ENCODE assay signal across 8 mouse cellular contexts in the genomic region with DNA sequence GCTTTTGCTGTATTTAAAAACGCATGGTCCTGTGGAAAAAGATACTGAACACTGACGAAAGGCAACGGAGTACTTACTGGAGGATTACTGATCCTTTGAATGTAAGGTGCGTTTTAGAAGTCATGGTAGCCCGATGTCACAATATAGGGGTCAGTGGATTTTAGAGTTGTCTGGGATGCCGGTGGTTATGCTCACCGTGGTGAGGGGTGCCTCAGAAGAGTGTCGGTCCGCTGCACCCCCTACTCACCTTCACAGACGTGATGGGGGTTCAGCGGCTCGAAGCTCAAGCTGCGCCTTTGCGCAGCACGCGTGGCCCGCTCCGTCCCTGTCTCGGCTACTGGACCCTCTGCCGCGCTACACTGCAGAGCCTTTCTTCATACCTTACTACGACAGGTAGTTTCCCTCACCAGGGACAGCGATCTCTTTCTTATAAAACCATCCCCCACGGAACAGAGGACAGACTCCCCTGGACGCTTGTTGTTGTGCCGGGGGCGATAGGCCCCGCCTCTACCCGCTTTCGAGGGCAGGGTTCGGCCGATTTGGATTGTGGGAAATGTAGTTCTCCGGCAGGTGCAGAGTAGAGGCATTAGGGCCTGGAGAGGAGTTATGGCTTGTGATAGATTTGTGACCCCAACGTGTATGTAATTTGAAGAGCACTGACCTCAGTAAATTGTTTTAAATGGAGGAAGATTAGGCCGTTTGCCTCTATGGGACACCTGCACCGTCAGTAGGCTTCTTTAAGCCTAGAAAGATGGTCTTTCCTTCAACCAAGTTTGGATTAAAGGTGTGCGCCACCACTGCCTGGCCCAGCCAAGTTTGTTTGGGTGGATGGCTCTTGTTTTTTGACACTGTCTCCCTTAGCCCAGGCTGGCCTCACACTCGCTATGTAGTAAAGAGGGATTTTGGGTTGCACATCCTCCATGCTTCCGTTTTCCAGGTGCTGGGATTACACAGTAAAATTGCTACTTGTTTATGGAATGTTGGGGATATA. TPM values are rescaled to one million over a fixed set of nuclear protein-coding genes. Genes with fewer than 3 reads are reported as not detected.
DNase-seq lines count a peak whose midpoint lies in the region; ATAC-seq and TF ChIP-seq lines count a peak whose summit lies in the region.

TSS of gene Dnajc28 (minus strand) at position 516 of the 991 bp plus-strand sequence.

- TF ChIP-seq CTCF in liver, embryonic 14.5 days (IDR thresholded peaks at IDR 0.05; ENCODE audit: low read depth), result no peak

- peak; percentile 66 to 75 for DNase-seq in CD8-positive naive resting alpha-beta T cell, adult 2 months (ENCODE audit: low read depth in 2 of 2, low spot score in 2 of 2)
- DNase-seq in c-Kit-positive CD71-negative TER-119-negative erythroid progenitor cells, embryonic 14.5 days (ENCODE audit: low read depth), result peak; percentile 64
- peak; percentile 75 for DNase-seq in forebrain, embryonic 10.5 days (ENCODE audit: extremely low spot score, low spot score)
- DNase-seq in kidney, postnatal 25 days, result peak; percentile 87 to 91
- peak; percentile 57 to 63 (median 57) for DNase-seq in liver, embryonic 14.5 days (ENCODE audit: low read depth in 3 of 3, low spot score in 3 of 3)
- peak; percentile 81 for DNase-seq in neural tube, embryonic 11.5 days (ENCODE audit: low spot score)

- peaks cover 42% of the 10 kb centered on the region for H3K36me3 ChIP-seq in forebrain, embryonic 10.5 days (replicated peaks)
- H3K36me3 ChIP-seq in heart, embryonic 15.5 days, result peaks cover 33% of the 10 kb centered on the region
- H3K36me3 ChIP-seq in liver, embryonic 14.5 days (replicated peaks; ENCODE audit: control insufficient read depth, insufficient read depth, low read depth), result peaks cover 35% of the 10 kb centered on the region
- H3K36me3 ChIP-seq in neural tube, embryonic 11.5 days (ENCODE audit: control insufficient read depth, insufficient read depth, low read length), result peaks cover 11% of the 10 kb centered on the region
- peaks cover 5% of the 10 kb centered on the region; the same call in 1 of the 2 replicates for H3K36me3 ChIP-seq in stomach, embryonic 16.5 days (ENCODE audit: control insufficient read depth, insufficient read depth, low read length)

- peaks cover 6% of the 10 kb centered on the region for H3K4me1 ChIP-seq in forebrain, embryonic 10.5 days
- peaks cover 4% of the 10 kb centered on the region; the same call in 1 of the 2 replicates for H3K4me1 ChIP-seq in heart, embryonic 15.5 days (replicated peaks)
- H3K4me1 ChIP-seq in liver, embryonic 14.5 days (replicated peaks; ENCODE audit: control insufficient read depth in 2 of 2, insufficient read depth in 2 of 2, low read length in 1 of 2), result peaks cover 0 to 5% of the 10 kb centered on the region in 2 experiments; a peak in 2 of 4 replicates
- no peaks in the 10 kb centered on the region for H3K4me1 ChIP-seq in neural tube, embryonic 11.5 days (ENCODE audit: control insufficient read depth, insufficient read depth, low read length)
- H3K4me1 ChIP-seq in stomach, embryonic 16.5 days (ENCODE audit: control insufficient read depth, insufficient read depth, low read length), result no peaks in the 10 kb centered on the region; the same call in 1 of the 2 replicates

- peak within 1 kb of the TSS; percentile 81 for H3K27ac ChIP-seq in forebrain, embryonic 10.5 days
- H3K27ac ChIP-seq in heart, embryonic 15.5 days, result no peak within 1 kb of the TSS
- peak within 1 kb of the TSS; percentile 1 for H3K27ac ChIP-seq in liver, embryonic 14.5 days
- H3K27ac ChIP-seq in neural tube, embryonic 11.5 days (ENCODE audit: low read depth, low read length), result no peak within 1 kb of the TSS
- H3K27ac ChIP-seq in stomach, embryonic 16.5 days (ENCODE audit: low read length), result no peak within 1 kb of the TSS

- H3K9ac ChIP-seq in heart, embryonic 15.5 days, result peak within 1 kb of the TSS; percentile 68
- peak within 1 kb of the TSS; percentile 80 for H3K9ac ChIP-seq in liver, embryonic 14.5 days (replicated peaks)
- peak within 1 kb of the TSS; percentile 61 for H3K9ac ChIP-seq in neural tube, embryonic 11.5 days (ENCODE audit: low read length)
- H3K9ac ChIP-seq in stomach, embryonic 16.5 days (ENCODE audit: low read length), result peak within 1 kb of the TSS; percentile 78

- no peaks in the 10 kb centered on the region for H3K9me3 ChIP-seq in forebrain, embryonic 10.5 days
- H3K9me3 ChIP-seq in heart, embryonic 15.5 days (replicated peaks), result no peaks in the 10 kb centered on the region
- no peaks in the 10 kb centered on the region for H3K9me3 ChIP-seq in liver, embryonic 14.5 days (ENCODE audit: control insufficient read depth, low read length)
- H3K9me3 ChIP-seq in neural tube, embryonic 11.5 days (ENCODE audit: control insufficient read depth, low read length), result no peaks in the 10 kb centered on the region
- no peaks in the 10 kb centered on the region for H3K9me3 ChIP-seq in stomach, embryonic 16.5 days (replicated peaks; ENCODE audit: control insufficient read depth, low read length)

- peak within 1 kb of the TSS; percentile 82 for H3K4me2 ChIP-seq in heart, embryonic 15.5 days
- H3K4me2 ChIP-seq in liver, embryonic 14.5 days (ENCODE audit: low read depth), result peak within 1 kb of the TSS; percentile 86
- peak within 1 kb of the TSS; percentile 83 for H3K4me2 ChIP-seq in neural tube, embryonic 11.5 days (ENCODE audit: low read depth)
- peak within 1 kb of the TSS; percentile 93 for H3K4me2 ChIP-seq in stomach, embryonic 16.5 days (ENCODE audit: low read depth, low read length)

- peak; percentile 87 for ATAC-seq in heart, embryonic 15.5 days (replicated peaks; ENCODE audit: insufficient number of reproducible peaks, insufficient read depth, low FRiP score, low read depth)
- ATAC-seq in liver, embryonic 14.5 days (ENCODE audit: insufficient read depth), result peak; percentile 87
- ATAC-seq in neural tube, embryonic 11.5 days (ENCODE audit: insufficient read depth, low FRiP score, low TSS enrichment), result peak; percentile 90
- peak; percentile 86 for ATAC-seq in stomach, embryonic 16.5 days (ENCODE audit: insufficient read depth, low FRiP score)

- peak within 1 kb of the TSS; percentile 80 for H3K4me3 ChIP-seq in forebrain, embryonic 10.5 days
- peak within 1 kb of the TSS; percentile 76 for H3K4me3 ChIP-seq in heart, embryonic 15.5 days
- peak within 1 kb of the TSS; percentile 67 to 96 for H3K4me3 ChIP-seq in liver, embryonic 14.5 days (ENCODE audit: insufficient read depth in 1 of 2, low read depth in 2 of 2, low read length in 2 of 2)
- H3K4me3 ChIP-seq in neural tube, embryonic 11.5 days (ENCODE audit: low read depth, low read length), result peak within 1 kb of the TSS; percentile 59
- peak within 1 kb of the TSS; percentile 73 for H3K4me3 ChIP-seq in stomach, embryonic 16.5 days (replicated peaks; ENCODE audit: low read length)

- WGBS in forebrain, embryonic 10.5 days, result 10% methylated on average over 39 of the region's 39 CpGs
- WGBS in heart, embryonic 15.5 days, result 10% methylated on average over 39 of the region's 39 CpGs
- WGBS in liver, embryonic 14.5 days (ENCODE audit: insufficient replicate concordance), result 9% methylated on average over 39 of the region's 39 CpGs
- 10% methylated on average over 39 of the region's 39 CpGs for WGBS in neural tube, embryonic 11.5 days
- 10% methylated on average over 39 of the region's 39 CpGs for WGBS in stomach, embryonic 16.5 days

- no peak for TF ChIP-seq EP300 in liver, embryonic 14.5 days (IDR thresholded peaks at IDR 0.05; ENCODE audit: low read depth)

- H3K27me3 ChIP-seq in forebrain, embryonic 10.5 days (ENCODE audit: poor library complexity, severe bottlenecking), result peaks cover 16% of the 10 kb centered on the region
- no peaks in the 10 kb centered on the region for H3K27me3 ChIP-seq in heart, embryonic 15.5 days
- no peaks in the 10 kb centered on the region for H3K27me3 ChIP-seq in liver, embryonic 14.5 days (ENCODE audit: control insufficient read depth, insufficient read depth, low read length)
- H3K27me3 ChIP-seq in neural tube, embryonic 11.5 days (ENCODE audit: control insufficient read depth, insufficient read depth, low read length), result no peaks in the 10 kb centered on the region
- no peaks in the 10 kb centered on the region for H3K27me3 ChIP-seq in stomach, embryonic 16.5 days (ENCODE audit: control insufficient read depth, insufficient read depth, low read length)

RNA-seq across cellular contexts. Expression of gene Dnajc28, which starts in this region (rescaled TPM):
- polyA plus RNA-seq in forebrain, embryonic 10.5 days (2016; fragmentation: Nextera tagmentation; extraction: Ambion mirVana), result 2.9 and 4.0 TPM in 2 replicates
- 4.6 and 7.0 TPM in 2 replicates for polyA plus RNA-seq in heart, embryonic 15.5 days (2015; fragmentation: Nextera tagmentation; extraction: Ambion mirVana)
- 0.53 and 0.71 TPM in 2 replicates for polyA plus RNA-seq in liver, embryonic 14.5 days (2012; rRNA removed)
- polyA plus RNA-seq in liver, embryonic 14.5 days (2014; fragmentation: Nextera tagmentation; extraction: Ambion mirVana), result 1.6 and 1.8 TPM in 2 replicates
- 4.8 and 5.0 TPM in 2 replicates for polyA plus RNA-seq in neural tube, embryonic 11.5 days (2014; fragmentation: Nextera tagmentation; extraction: Ambion mirVana)
- polyA plus RNA-seq in stomach, embryonic 16.5 days (2015; fragmentation: Nextera tagmentation; extraction: Ambion mirVana), result 2.7 and 2.9 TPM in 2 replicates

Comparison
In these comparisons a context has a peak if more than half of its experiments do, and no peak if none do; other contexts are left out.
1. H3K27ac ChIP-seq: peak in forebrain, embryonic 10.5 days (single experiment) and liver, embryonic 14.5 days (single experiment); none in heart, embryonic 15.5 days (single experiment), neural tube, embryonic 11.5 days (single experiment) and stomach, embryonic 16.5 days (single experiment).
2. Peak in every context shown above with its lines, with median percentiles within 50 percentile points of each other: DNase-seq, H3K4me3 ChIP-seq, ATAC-seq, H3K4me2 ChIP-seq and H3K9ac ChIP-seq.